Mouse (Mus musculus) bone marrow macrophage, adult 2 months (primary cell): Measurements from ENCODE around the gene Ensa.

ENCODE experiments used
- CTCF ChIP-seq: IDR thresholded peaks from 2 replicates; pipeline ENCODE4 v1.5.1; 2012; ENCODE audit warnings: low read depth, mild to moderate bottlenecking, low read length, moderate library complexity
- POLR2A ChIP-seq: IDR thresholded peaks from 2 replicates; pipeline ENCODE4 v1.6.1; 2012; ENCODE audit warnings: mild to moderate bottlenecking, low read depth, low read length, borderline replicate concordance

DNA sequence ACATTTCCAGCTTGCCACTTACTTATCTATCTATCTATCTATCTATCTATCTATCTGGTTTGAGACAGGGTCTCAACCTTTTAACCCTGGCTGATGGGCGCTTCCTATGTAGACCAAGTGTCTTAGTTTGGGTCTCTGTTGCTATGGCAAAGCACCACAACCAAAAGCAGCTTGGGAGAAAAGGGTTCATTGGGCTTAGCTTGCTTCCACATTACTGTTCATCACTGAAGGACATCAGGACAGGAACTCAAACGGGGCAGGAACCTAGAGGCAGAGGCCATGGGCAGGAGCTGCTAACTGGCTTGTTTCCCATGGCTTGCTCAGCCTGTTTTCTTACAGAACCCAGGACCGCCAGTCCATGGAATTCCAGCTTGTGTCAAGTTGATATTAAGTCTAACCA, 32.3 kb downstream of the Ensa start:
- TF ChIP-seq POLR2A (no peak), CTCF (no peak)
